Mouse (Mus musculus): ENCODE measurements around the gene Wdr86. TPM values are rescaled to one million over a fixed set of nuclear protein-coding genes. Genes with fewer than 3 reads are reported as not detected.

Wdr86 gene
- polyA plus RNA-seq, 1 experiment from 2014 or later, result 18.4 TPM

DNA sequence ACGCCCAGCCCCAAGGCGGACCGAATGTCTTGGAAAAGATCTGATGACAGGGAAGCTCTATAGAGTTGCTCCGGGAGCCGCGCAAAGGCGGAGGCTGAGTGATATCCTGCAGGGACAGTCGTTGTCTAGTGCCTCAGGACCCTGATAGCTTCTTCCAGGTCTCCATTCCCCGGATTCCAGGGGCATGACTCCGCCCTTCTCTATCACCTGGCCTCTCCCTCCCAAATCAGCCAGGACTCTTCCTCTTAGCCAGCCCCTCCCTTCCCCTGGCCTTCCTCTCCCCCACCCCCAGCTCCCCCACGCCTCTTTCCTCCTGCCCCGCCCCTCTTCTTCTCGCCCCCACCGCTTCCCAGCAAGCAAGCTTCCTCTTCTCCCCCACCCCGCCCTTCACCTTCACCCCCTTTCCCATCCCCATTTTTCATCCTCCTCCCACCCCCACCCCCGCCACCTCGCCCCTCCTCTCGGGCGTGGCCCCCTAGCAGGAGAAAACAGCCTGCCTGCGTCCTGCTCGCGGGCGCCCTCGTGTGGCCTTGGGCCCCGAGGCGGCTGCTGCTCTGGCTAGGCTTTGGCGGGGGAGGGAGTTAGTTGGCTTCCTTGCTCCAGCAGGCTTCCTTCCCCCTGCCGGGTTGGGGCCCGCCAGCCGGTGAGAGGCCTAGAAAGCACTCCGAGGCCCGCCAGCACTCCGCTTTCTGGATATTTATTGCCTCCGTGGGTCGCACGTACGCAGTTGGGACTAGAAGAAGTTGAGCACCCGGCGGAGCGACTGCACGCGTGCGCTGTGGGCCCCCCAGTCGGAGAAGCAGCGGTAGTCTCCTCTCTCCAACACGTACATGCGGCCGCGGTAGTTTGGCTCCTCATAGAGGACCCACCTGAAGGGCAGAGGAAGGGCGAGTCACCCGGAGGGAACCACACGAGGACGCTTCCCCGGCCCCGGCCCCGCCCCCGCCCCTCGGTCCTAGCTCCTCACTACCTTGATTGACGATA, 20.1 kb upstream of the Wdr86 start:
- Histone ChIP-seq H3K27me3 (no peaks in the 10 kb centered on the region), H3K4me3 (peak overlapping the region; percentile 54), H3K9me3 (no peaks in the 10 kb centered on the region), H3K27ac (peak overlapping the region; percentile 96), H3K9ac (peak overlapping the region; percentile 70), H3K4me2 (peak overlapping the region; percentile 79), H3K36me3 (no peaks in the 10 kb centered on the region), H3K4me1 (peaks cover 33% of the 10 kb centered on the region)
- 1% methylated on average over 54 of the region's 59 CpGs for WGBS
- peak; percentile 80 for ATAC-seq (ENCODE audit: insufficient number of reproducible peaks, low FRiP score, low TSS enrichment, low read depth)

- Histone ChIP-seq H3K9ac (no peak overlapping the region), H3K4me1 (peaks cover 33% of the 10 kb centered on the region), H3K27me3 (no peaks in the 10 kb centered on the region), H3K4me2 (peak overlapping the region; percentile 79), H3K27ac (peak overlapping the region; percentile 96; the same call in 1 of the 2 replicates), H3K4me3 (peak overlapping the region; percentile 54; the same call in 1 of the 2 replicates), H3K36me3 (no peaks in the 10 kb centered on the region), H3K9me3 (no peaks in the 10 kb centered on the region)
- WGBS, result 54% methylated on average over 5 of the region's 5 CpGs
- ATAC-seq (ENCODE audit: insufficient number of reproducible peaks, low FRiP score, low TSS enrichment, low read depth), result no peak
Observed at GRCm38 (mm10) chr5:24749731-24750130, 19.2 kb upstream of the Wdr86 start.

DNA sequence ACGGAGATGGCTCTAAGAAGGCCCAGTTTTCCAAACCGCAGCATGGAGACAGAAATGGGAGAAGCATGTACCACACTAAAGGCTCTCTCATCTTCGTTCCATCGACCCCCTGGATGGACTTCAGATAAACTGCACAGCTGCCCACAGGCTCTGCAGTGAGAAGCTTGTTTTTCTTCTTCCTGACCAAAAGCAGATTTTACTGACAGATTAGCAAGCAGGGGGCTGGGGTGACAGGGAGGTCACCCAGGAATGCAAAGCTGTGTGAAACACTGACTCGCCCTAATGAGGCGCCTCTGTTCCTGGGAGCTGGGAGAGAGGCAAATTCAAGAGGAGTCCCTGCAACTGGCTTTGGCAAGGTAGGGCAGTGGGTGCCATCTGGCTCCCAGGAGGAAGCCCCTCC, 17.0 kb upstream of the Wdr86 start:
- Histone ChIP-seq H3K27me3 (no peaks in the 10 kb centered on the region), H3K4me2 (no peak overlapping the region), H3K27ac (peak overlapping the region; percentile 13; the same call in 1 of the 2 replicates), H3K4me1 (peaks cover 33% of the 10 kb centered on the region), H3K36me3 (no peaks in the 10 kb centered on the region), H3K9ac (no peak overlapping the region), H3K4me3 (no peak overlapping the region), H3K9me3 (no peaks in the 10 kb centered on the region)
- no peak for ATAC-seq (ENCODE audit: insufficient number of reproducible peaks, low FRiP score, low TSS enrichment, low read depth)
- WGBS, result 14% methylated on average over 6 of the region's 6 CpGs

- no peaks in the 10 kb centered on the region for H3K27me3 ChIP-seq
- no peaks in the 10 kb centered on the region for H3K36me3 ChIP-seq
- no peak overlapping the region for H3K4me2 ChIP-seq
- H3K4me3 ChIP-seq, result no peak overlapping the region
- no peaks in the 10 kb centered on the region for H3K9me3 ChIP-seq
- peaks cover 30% of the 10 kb centered on the region for H3K4me1 ChIP-seq
- WGBS, result 83% methylated on average over 10 of the region's 10 CpGs
- no peak overlapping the region for H3K27ac ChIP-seq
- H3K9ac ChIP-seq, result no peak overlapping the region
- no peak for ATAC-seq (ENCODE audit: insufficient number of reproducible peaks, low FRiP score, low TSS enrichment, low read depth)
Observed at GRCm38 (mm10) chr5:24743956-24744355, 13.4 kb upstream of the Wdr86 start.

DNA sequence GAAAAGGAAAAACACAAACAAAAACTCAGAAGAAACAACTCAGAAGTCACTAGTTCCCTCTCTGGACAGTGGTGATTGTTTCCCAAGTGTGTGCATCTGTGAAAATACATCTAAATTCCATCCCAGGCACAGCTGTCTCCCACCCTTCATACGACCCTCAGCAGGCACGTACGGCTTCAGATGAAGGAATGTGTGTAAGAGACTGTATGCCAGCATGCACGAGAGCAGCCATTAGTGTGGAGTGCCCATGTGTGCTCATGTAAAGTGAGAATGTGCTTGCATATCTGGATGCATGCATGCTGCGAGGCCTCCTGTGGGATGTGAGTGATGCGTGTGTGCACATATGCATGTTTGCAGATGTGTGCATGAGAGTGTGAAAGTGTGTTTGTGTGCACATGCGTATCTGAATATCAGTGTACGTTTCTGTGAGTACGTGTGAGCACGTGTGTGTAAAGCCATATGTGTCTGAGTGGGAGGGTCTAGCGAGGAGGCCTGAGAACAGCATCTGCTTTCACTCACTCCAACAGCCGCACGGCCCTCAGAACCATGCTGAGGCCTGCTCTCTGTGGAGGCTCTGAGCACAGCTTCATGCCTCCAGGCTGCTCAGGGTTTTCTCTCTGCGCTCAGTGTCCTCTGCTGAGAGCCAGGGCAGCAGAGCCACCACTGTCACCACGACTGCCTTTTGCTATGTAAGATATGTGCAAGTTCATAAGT, 10.8 kb upstream of the Wdr86 start:
- Histone ChIP-seq H3K27me3 (no peaks in the 10 kb centered on the region), H3K27ac (peak overlapping the region; percentile 79), H3K4me2 (no peak overlapping the region), H3K9ac (no peak overlapping the region), H3K36me3 (no peaks in the 10 kb centered on the region), H3K4me1 (peaks cover 21% of the 10 kb centered on the region), H3K4me3 (no peak overlapping the region), H3K9me3 (no peaks in the 10 kb centered on the region)
- peak; percentile 68; the same call in 1 of the 2 replicates for ATAC-seq (ENCODE audit: insufficient number of reproducible peaks, low FRiP score, low TSS enrichment, low read depth)
- 24% methylated on average over 15 of the region's 15 CpGs for WGBS

- Histone ChIP-seq H3K9ac (no peak overlapping the region), H3K4me2 (no peak overlapping the region), H3K27me3 (no peaks in the 10 kb centered on the region), H3K4me1 (peaks cover 21% of the 10 kb centered on the region), H3K4me3 (no peak overlapping the region), H3K36me3 (no peaks in the 10 kb centered on the region), H3K27ac (0 out of 2 replicates have a peak overlapping the region, but pooled peaks have one; percentile 34), H3K9me3 (no peaks in the 10 kb centered on the region)
- no peak for ATAC-seq (ENCODE audit: insufficient number of reproducible peaks, low FRiP score, low TSS enrichment, low read depth)
- WGBS, result 59% methylated on average over 15 of the region's 15 CpGs
Observed at GRCm38 (mm10) chr5:24739141-24739753, 8.7 kb upstream of the Wdr86 start.

- no peaks in the 10 kb centered on the region for H3K27me3 ChIP-seq
- H3K9ac ChIP-seq, result no peak overlapping the region
- H3K27ac ChIP-seq, result no peak overlapping the region
- H3K4me1 ChIP-seq, result peaks cover 21% of the 10 kb centered on the region
- no peaks in the 10 kb centered on the region for H3K36me3 ChIP-seq
- no peak for ATAC-seq (ENCODE audit: insufficient number of reproducible peaks, low FRiP score, low TSS enrichment, low read depth)
- 69% methylated on average over 1 of the region's 1 CpGs for WGBS
- no peaks in the 10 kb centered on the region for H3K9me3 ChIP-seq
- no peak overlapping the region for H3K4me3 ChIP-seq
- no peak overlapping the region for H3K4me2 ChIP-seq
Observed at GRCm38 (mm10) chr5:24738517-24738916, 8.0 kb upstream of the Wdr86 start.

DNA sequence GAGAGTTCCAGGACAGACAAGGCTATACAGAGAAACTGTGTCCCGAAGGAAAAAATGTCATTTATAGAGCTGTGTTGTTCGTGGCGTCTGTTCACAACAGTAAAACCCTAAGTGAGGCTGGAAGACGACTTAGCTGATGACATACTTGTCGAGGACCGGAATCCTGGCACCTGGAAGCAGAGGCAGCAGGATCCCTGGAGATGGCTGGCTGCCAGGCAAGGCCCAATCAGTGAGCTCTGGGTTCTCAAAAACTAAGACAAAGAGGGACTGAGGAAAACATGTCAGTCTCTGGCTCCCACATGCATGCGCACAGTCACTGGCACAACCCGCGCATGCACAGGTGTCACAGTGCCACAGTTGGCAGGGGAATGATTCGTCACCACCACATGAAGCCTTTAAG, 7.1 kb upstream of the Wdr86 start:
- Histone ChIP-seq H3K27ac (no peak overlapping the region), H3K4me2 (no peak overlapping the region), H3K9me3 (no peaks in the 10 kb centered on the region), H3K36me3 (no peaks in the 10 kb centered on the region), H3K4me1 (peaks cover 30% of the 10 kb centered on the region), H3K4me3 (no peak overlapping the region), H3K27me3 (no peaks in the 10 kb centered on the region), H3K9ac (no peak overlapping the region)
- no peak for ATAC-seq (ENCODE audit: insufficient number of reproducible peaks, low FRiP score, low TSS enrichment, low read depth)
- WGBS, result 88% methylated on average over 10 of the region's 10 CpGs

GRCm38 (mm10) chr5:24733771-24734426, 3.4 kb upstream of the Wdr86 start:
- Histone ChIP-seq H3K4me1 (peaks cover 40% of the 10 kb centered on the region), H3K36me3 (no peaks in the 10 kb centered on the region), H3K4me2 (no peak overlapping the region), H3K4me3 (no peak overlapping the region), H3K27ac (peak overlapping the region; percentile 3; the same call in 1 of the 2 replicates), H3K9ac (no peak overlapping the region), H3K9me3 (no peaks in the 10 kb centered on the region), H3K27me3 (no peaks in the 10 kb centered on the region)
- no peak for ATAC-seq (ENCODE audit: insufficient number of reproducible peaks, low FRiP score, low TSS enrichment, low read depth)
- 65% methylated on average over 7 of the region's 7 CpGs for WGBS

GRCm38 (mm10) chr5:24733134-24733533, 2.6 kb upstream of the Wdr86 start:
- Histone ChIP-seq H3K9me3 (no peaks in the 10 kb centered on the region), H3K9ac (no peak overlapping the region), H3K4me3 (no peak overlapping the region), H3K27me3 (no peaks in the 10 kb centered on the region), H3K4me2 (no peak overlapping the region), H3K36me3 (no peaks in the 10 kb centered on the region), H3K27ac (no peak overlapping the region), H3K4me1 (peaks cover 39% of the 10 kb centered on the region)
- ATAC-seq (ENCODE audit: insufficient number of reproducible peaks, low FRiP score, low TSS enrichment, low read depth), result no peak
- WGBS, result 4% methylated on average over 8 of the region's 8 CpGs

GRCm38 (mm10) chr5:24730986-24731385, 459 bp upstream of the Wdr86 start:
- no peak for ATAC-seq (ENCODE audit: insufficient number of reproducible peaks, low FRiP score, low TSS enrichment, low read depth)
- Histone ChIP-seq H3K27ac (peak overlapping the region; percentile 72), H3K4me1 (peaks cover 40% of the 10 kb centered on the region)

More at GRCm38 (mm10) chr5:24730986-24731385, 459 bp upstream of the Wdr86 start:
- H3K9me3 ChIP-seq, result no peaks in the 10 kb centered on the region
- no peaks in the 10 kb centered on the region for H3K27me3 ChIP-seq
- H3K36me3 ChIP-seq, result no peaks in the 10 kb centered on the region
- H3K4me2 ChIP-seq, result peak overlapping the region; percentile 93
- WGBS, result 3% methylated on average over 15 of the region's 15 CpGs
- H3K9ac ChIP-seq, result peak overlapping the region; percentile 65
- peak overlapping the region; percentile 59 for H3K4me3 ChIP-seq
